Mouse (Mus musculus) cortical plate, adult 2 months (tissue): ENCODE measurements around the gene Racgap1.

Experiments used
- CTCF ChIP-seq: fragments of 200-500 bp; IDR thresholded peaks from 2 replicates; pipeline ENCODE4 v1.5.1; 2011; ENCODE audit warnings: mild to moderate bottlenecking, control low read depth, low read length; ENCODE audit not compliant: insufficient read depth; ENCODE audit errors: extremely low read depth
- POLR2A ChIP-seq: fragments of 200-500 bp; IDR thresholded peaks from 2 replicates; pipeline ENCODE4 v1.6.1; 2011; ENCODE audit warnings: mild to moderate bottlenecking, low read length, control low read depth; ENCODE audit not compliant: insufficient read depth; ENCODE audit errors: extremely low read depth

DNA sequence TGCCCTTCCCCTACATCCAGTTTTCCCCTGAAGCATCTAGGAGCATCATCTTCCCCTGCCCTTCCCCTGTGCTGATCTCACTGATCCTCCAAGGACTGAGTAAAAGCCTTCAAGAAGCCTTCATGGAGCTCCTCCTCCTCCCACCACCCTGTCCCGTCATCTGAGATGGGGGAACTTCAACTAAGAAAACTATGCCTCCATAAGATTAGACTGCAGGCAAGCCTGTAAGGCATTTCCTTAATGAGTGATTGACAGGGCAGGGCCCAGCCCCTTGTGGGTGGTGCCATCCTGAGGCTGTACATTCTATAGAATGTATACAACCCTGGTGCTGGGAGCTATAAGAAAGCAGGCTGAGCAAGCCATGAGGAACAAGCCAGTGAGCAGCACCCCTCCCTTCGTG, 7.0 kb upstream of the Racgap1 start:
- TF ChIP-seq POLR2A = no peak
- TF ChIP-seq CTCF = no peak
